Mouse (Mus musculus) spleen, adult 18-20 months (tissue): ENCODE measurements around the gene Adsl.

Experiments
- DNase-seq, 2 experiments: peaks; one replicate each; pipeline ENCODE4 v3.0.0; 2022; ENCODE audit warnings: mixed read lengths in 2 of 2

Gene Adsl

GRCm38 (mm10) chr15:81010114-81010513, 61.8 kb downstream of the Adsl start:
- no peak for DNase-seq

GRCm38 (mm10) chr15:81011523-81011922, 63.2 kb downstream of the Adsl start:
- DNase-seq = no peak

- no peak for DNase-seq
Measured at GRCm38 (mm10) chr15:81012359-81012758, 64.1 kb downstream of the Adsl start.

- no peak for DNase-seq
Measured at GRCm38 (mm10) chr15:81013186-81013585, 64.9 kb downstream of the Adsl start.

- no peak for DNase-seq
Measured at GRCm38 (mm10) chr15:81015068-81015744, 66.9 kb downstream of the Adsl start.

- DNase-seq = no peak
Measured at GRCm38 (mm10) chr15:81016488-81016887, 68.2 kb downstream of the Adsl start.

- no peak for DNase-seq
Measured at GRCm38 (mm10) chr15:81017308-81017707, 69.0 kb downstream of the Adsl start.
